Mouse (Mus musculus): Measurements from ENCODE around the gene Gm14305.
"Not testable (repeated sequence)": the region's sequence is repeated elsewhere in the genome, so short reads cannot be mapped to it uniquely, and the experiment has no call there.

Gene Gm14305

DNA sequence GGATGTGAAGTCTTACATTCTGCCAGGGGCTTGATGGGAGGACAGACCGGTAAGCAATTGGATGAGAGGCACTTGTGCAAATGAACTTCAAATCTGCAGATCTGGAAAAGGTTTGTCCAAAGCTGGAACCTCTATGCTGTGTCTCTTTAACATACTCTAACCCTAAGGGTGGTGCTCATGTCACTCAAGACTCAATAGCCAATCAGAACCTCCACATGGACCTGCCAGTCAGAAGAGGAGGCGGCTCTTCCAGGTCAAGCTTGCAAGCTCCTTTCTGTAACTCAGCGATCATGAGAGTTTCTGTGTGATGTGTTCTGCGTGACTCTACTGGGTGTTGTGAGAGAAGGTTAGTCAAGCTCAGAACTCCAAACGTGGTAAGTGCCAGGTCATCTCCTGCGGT is at the start of gene Gm14305:
TSS of gene Gm14305 (plus strand) at position 278 of the 400 bp plus-strand sequence.
- not testable (repeated sequence) for DNase-seq (ENCODE audit: low read depth)

DNA sequence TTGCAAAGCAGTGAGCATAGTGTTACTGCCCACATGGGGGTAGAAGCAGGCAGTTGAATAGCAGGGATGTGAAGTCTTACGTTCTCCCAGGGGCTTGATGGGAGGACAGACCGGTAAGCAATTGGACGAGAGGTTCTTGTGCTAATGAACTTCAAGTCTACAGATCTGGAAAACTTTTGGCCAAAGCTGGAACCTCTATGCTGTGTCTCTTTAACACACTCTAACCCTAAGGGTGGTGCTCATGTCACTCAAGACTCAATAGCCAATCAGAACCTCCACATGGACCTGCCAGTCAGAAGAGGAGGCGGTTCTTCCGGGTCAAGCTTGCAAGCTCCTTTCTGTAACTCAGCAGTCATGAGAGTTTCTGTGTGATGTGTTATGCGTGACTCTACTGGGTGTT is 37.9 kb upstream of the Gm14305 start, which contains the start of gene Zfp973:
TSS of gene Zfp973 (plus strand) at position 301 of the 400 bp plus-strand sequence.
- DNase-seq (ENCODE audit: low read depth): not testable (repeated sequence)
